In the genomic region with DNA sequence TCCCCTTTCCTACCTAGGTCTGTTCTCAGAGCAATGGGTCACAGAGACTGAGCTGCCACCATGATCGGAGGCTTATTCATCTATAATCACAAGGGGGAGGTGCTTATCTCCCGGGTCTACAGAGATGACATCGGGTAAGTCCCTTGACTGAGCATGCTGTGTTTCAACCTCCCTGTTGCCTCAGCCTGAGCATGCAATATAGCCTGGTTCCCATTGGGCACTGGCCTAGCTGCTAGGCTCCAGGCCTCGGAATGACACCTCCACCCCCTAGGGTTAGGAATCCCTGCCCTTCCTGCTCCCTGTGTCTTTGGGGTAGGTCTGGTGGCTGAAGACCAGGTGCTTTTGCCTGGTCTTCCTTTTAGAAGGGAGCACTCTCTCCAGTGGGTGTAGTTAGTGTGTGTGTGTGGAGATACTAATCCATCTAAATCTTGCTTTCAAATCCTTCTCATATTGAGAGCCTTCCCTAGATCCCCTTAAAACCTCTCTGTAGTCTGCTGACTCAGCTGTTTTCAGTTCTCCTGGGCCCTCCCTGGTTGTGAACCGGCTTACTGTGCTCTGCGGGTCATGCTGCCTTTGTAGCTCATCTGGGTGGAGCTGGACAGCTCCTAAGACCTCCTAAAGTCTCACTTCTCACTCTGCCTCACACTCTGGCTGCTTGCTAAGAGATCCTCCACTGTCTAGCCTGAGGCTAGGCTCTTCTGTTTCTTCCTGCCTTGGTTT, we compare ENCODE assay signal across 8 mouse cellular contexts. TPM values are rescaled to one million over a fixed set of nuclear protein-coding genes. Genes with fewer than 3 reads are reported as not detected.
A peak's percentile ranks its signal among the peaks of the same experiment; 100 is the strongest.
DNase-seq lines count a peak whose midpoint lies in the region; ATAC-seq and TF ChIP-seq lines count a peak whose summit lies in the region.

No protein-coding gene starts in this region.

- H3K9me3 ChIP-seq in embryonic facial prominence, embryonic 15.5 days (replicated peaks): no peaks in the 10 kb centered on the region
- H3K9me3 ChIP-seq in limb, embryonic 14.5 days (ENCODE audit: control insufficient read depth, low read length): no peaks in the 10 kb centered on the region

- WGBS in embryonic facial prominence, embryonic 15.5 days: 38% methylated on average over 6 of the region's 6 CpGs
- WGBS in limb, embryonic 14.5 days: 50% methylated on average over 6 of the region's 6 CpGs

- H3K4me2 ChIP-seq in embryonic facial prominence, embryonic 15.5 days (replicated peaks): peak overlapping the region; percentile 67
- peak overlapping the region; percentile 88 for H3K4me2 ChIP-seq in limb, embryonic 14.5 days (replicated peaks; ENCODE audit: low read depth, low read length, severe bottlenecking)

- no peak for TF ChIP-seq POLR2A in limb, embryonic 14.5 days (IDR thresholded peaks at IDR 0.05; ENCODE audit: borderline replicate concordance, extremely low read depth, insufficient read depth, insufficient read length)

- peak overlapping the region; percentile 93 for H3K4me3 ChIP-seq in embryonic facial prominence, embryonic 15.5 days (replicated peaks)
- H3K4me3 ChIP-seq in limb, embryonic 14.5 days (replicated peaks; ENCODE audit: low read length): peak overlapping the region; percentile 93

- peaks cover 59% of the 10 kb centered on the region for H3K36me3 ChIP-seq in embryonic facial prominence, embryonic 15.5 days
- H3K36me3 ChIP-seq in limb, embryonic 14.5 days (ENCODE audit: control insufficient read depth, insufficient read depth, low read length): peaks cover 55% of the 10 kb centered on the region

- ATAC-seq in embryonic facial prominence, embryonic 15.5 days (ENCODE audit: insufficient number of reproducible peaks, low FRiP score, low TSS enrichment, low read depth): no peak
- ATAC-seq in limb, embryonic 14.5 days (ENCODE audit: low FRiP score, low read depth): no peak

- peak overlapping the region; percentile 13 for H3K9ac ChIP-seq in embryonic facial prominence, embryonic 15.5 days
- H3K9ac ChIP-seq in limb, embryonic 14.5 days (ENCODE audit: low read depth, low read length, severe bottlenecking): peak overlapping the region; percentile 41

- H3K4me1 ChIP-seq in embryonic facial prominence, embryonic 15.5 days: peaks cover 24% of the 10 kb centered on the region
- H3K4me1 ChIP-seq in limb, embryonic 14.5 days (ENCODE audit: control insufficient read depth, insufficient read depth, low read length): peaks cover 19% of the 10 kb centered on the region

- DNase-seq in layer of hippocampus, adult 9-11 months: peak; percentile 48
- DNase-seq in layer of hippocampus, postnatal 36 days: no peak
- DNase-seq in limb, embryonic 14.5 days (ENCODE audit: low spot score): no peak
- peak; percentile 62 for DNase-seq in retina, postnatal 1 day
- no peak for DNase-seq in urinary bladder, postnatal 36 days (ENCODE audit: low spot score in 2 of 2)
- no peak for DNase-seq in urinary bladder, adult 18-20 months (ENCODE audit: low spot score in 2 of 2)
- no peak for DNase-seq in layer of hippocampus, postnatal 10 days (ENCODE audit: low spot score in 2 of 2)

- H3K27me3 ChIP-seq in embryonic facial prominence, embryonic 15.5 days: no peaks in the 10 kb centered on the region
- no peaks in the 10 kb centered on the region for H3K27me3 ChIP-seq in limb, embryonic 14.5 days (ENCODE audit: control insufficient read depth, insufficient read depth, low read length)

- H3K27ac ChIP-seq in embryonic facial prominence, embryonic 15.5 days (replicated peaks): no peak overlapping the region
- no peak overlapping the region for H3K27ac ChIP-seq in limb, embryonic 14.5 days (replicated peaks; ENCODE audit: low read depth, low read length)

RNA-seq across cellular contexts. Expression of a gene that starts 2.5 kb away (rescaled TPM):
- 100 to 1,000 TPM; 725 to 748 TPM for total RNA-seq in layer of hippocampus, postnatal 36 days (2021)
- polyA plus RNA-seq in embryonic facial prominence, embryonic 15.5 days (2015; fragmentation: Nextera tagmentation; extraction: Ambion mirVana): 562 and 584 TPM in 2 replicates
- 633 and 687 TPM in 2 replicates for polyA plus RNA-seq in limb, embryonic 14.5 days (2012; rRNA removed)
- 573 and 622 TPM in 2 replicates for polyA plus RNA-seq in limb, embryonic 14.5 days (2014; fragmentation: Nextera tagmentation; extraction: Ambion mirVana)
- 100 to 1,000 TPM; 893 to 941 TPM for total RNA-seq in layer of hippocampus, postnatal 10 days (2021)

RNA-seq across cellular contexts. Expression of a gene that starts 10.6 kb away (rescaled TPM):
- 100 to 1,000 TPM; 104 to 113 TPM for total RNA-seq in layer of hippocampus, postnatal 36 days (2021)
- 65.0 and 70.2 TPM in 2 replicates for polyA plus RNA-seq in embryonic facial prominence, embryonic 15.5 days (2015; fragmentation: Nextera tagmentation; extraction: Ambion mirVana)
- 56.0 and 57.8 TPM in 2 replicates for polyA plus RNA-seq in limb, embryonic 14.5 days (2012; rRNA removed)
- polyA plus RNA-seq in limb, embryonic 14.5 days (2014; fragmentation: Nextera tagmentation; extraction: Ambion mirVana): 59.3 and 61.8 TPM in 2 replicates
- total RNA-seq in layer of hippocampus, postnatal 10 days (2021): 10 to 100 TPM; 61.3 to 90.1 TPM

RNA-seq across cellular contexts. Expression of a gene that starts 21.0 kb away (rescaled TPM):
- total RNA-seq in layer of hippocampus, postnatal 36 days (2021): 10 to 100 TPM; 57.1 to 64.4 TPM
- 26.0 and 31.0 TPM in 2 replicates for polyA plus RNA-seq in embryonic facial prominence, embryonic 15.5 days (2015; fragmentation: Nextera tagmentation; extraction: Ambion mirVana)
- 74.8 and 99.8 TPM in 2 replicates for polyA plus RNA-seq in limb, embryonic 14.5 days (2012; rRNA removed)
- 26.5 and 28.0 TPM in 2 replicates for polyA plus RNA-seq in limb, embryonic 14.5 days (2014; fragmentation: Nextera tagmentation; extraction: Ambion mirVana)
- total RNA-seq in layer of hippocampus, postnatal 10 days (2021): 10 to 100 TPM; 83.1 to 87.2 TPM

RNA-seq across cellular contexts. Expression of a gene that starts 39.1 kb away (rescaled TPM):
- total RNA-seq in layer of hippocampus, postnatal 36 days (2021): 10 to 100 TPM; 49.7 to 50.1 TPM
- 92.9 and 95.2 TPM in 2 replicates for polyA plus RNA-seq in embryonic facial prominence, embryonic 15.5 days (2015; fragmentation: Nextera tagmentation; extraction: Ambion mirVana)
- polyA plus RNA-seq in limb, embryonic 14.5 days (2012; rRNA removed): 44.8 and 45.1 TPM in 2 replicates
- 90.6 and 95.2 TPM in 2 replicates for polyA plus RNA-seq in limb, embryonic 14.5 days (2014; fragmentation: Nextera tagmentation; extraction: Ambion mirVana)
- 10 to 100 TPM; 59.6 to 61.7 TPM for total RNA-seq in layer of hippocampus, postnatal 10 days (2021)

RNA-seq across cellular contexts. Expression of a gene that starts 51.5 kb away (rescaled TPM):
- total RNA-seq in layer of hippocampus, postnatal 36 days (2021): 10 to 100 TPM; 21.8 to 23.4 TPM
- polyA plus RNA-seq in embryonic facial prominence, embryonic 15.5 days (2015; fragmentation: Nextera tagmentation; extraction: Ambion mirVana): 2.4 and 4.9 TPM in 2 replicates
- 2.0 and 2.5 TPM in 2 replicates for polyA plus RNA-seq in limb, embryonic 14.5 days (2012; rRNA removed)
- polyA plus RNA-seq in limb, embryonic 14.5 days (2014; fragmentation: Nextera tagmentation; extraction: Ambion mirVana): 0.22 and 1.1 TPM in 2 replicates
- total RNA-seq in layer of hippocampus, postnatal 10 days (2021): 10 to 100 TPM; 44.4 to 45.6 TPM

Comparison
In these comparisons a context has a peak if more than half of its experiments do, and no peak if none do; other contexts are left out.
1. DNase-seq: peak in layer of hippocampus, adult 9-11 months (single experiment) and retina, postnatal 1 day (single experiment); none in layer of hippocampus, postnatal 36 days (0 of 2), limb, embryonic 14.5 days (single experiment), urinary bladder, postnatal 36 days (0 of 2), urinary bladder, adult 18-20 months (0 of 2) and layer of hippocampus, postnatal 10 days (0 of 2).